Mouse (Mus musculus) right cerebral cortex, adult 2 months (tissue): Measurements from ENCODE around the gene Ddx18.
A peak's percentile ranks its signal among the peaks of the same experiment; 100 is the strongest.

Source experiments
- DNase-seq, 2 experiments: peaks; one replicate each; pipeline ENCODE4 v3.0.0; 2021 to 2022; ENCODE audit warnings: low spot score in 2 of 2

Ddx18 gene

GRCm38 (mm10) chr1:121567521-121568489 is at the start of gene Ddx18:
Ddx18 (minus strand) TSS chr1:121567989.
- DNase-seq = peak; percentile 96 to 99

DNA sequence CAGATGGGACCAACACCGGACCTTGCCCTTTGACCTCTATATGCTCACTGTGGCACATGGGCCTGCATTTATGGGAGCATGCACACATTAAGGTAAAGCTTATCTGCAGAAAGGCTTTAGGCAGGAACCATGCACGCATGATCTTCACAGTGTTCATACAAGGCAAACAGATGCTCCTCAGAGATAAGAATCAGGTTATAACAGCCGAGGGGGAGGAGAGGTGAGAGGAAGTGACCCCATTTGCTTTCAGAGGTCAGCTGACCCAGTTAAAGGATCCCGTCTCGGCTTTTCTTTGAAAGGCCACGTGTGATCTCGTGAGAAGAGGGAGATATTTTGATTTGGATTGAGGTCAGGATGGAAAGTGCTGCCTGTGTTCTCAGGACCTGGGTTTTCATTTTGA is 40.2 kb upstream of the Ddx18 start:
- no peak for DNase-seq

DNA sequence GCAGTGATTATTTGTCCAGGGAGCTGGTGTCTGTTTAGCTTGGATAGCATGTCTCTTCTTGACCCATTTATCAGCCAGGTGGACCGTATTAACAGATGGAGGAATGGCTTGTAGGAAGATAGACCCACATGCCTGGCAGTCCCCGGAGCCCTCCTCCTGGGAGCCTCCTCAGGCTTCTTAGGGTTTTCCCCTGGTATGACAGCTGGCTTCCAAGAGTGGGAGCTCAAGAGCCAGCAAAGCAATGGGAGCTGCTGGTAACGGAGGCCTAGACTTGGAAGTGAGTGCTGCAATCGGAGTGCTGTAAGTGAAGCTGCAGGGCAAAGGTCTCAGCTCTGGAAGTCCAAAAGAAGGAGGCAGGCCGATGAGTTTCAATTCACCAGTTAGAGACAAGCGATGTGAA is 37.3 kb upstream of the Ddx18 start:
- peak; percentile 21 to 29 for DNase-seq

- no peak for DNase-seq
Measured at GRCm38 (mm10) chr1:121601893-121602292, 34.1 kb upstream of the Ddx18 start.

DNA sequence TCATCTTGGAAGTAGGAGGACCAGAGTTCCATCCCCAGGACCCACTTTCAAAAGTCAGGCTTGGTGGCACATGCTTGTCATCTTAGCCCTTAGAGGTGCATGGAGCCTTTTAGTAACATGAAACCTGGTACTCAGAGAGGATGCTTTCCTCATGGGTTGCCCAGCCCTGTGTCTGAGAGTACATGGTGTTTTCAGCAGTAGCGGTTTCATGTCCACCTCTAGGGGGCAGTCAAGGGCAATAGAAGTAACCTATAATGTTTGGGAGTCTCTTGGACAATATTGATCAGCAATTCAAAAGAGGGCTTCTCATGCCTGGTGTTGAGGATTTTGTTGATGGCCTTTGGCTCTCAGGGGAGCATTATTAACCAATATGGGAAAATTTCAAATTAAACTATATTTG is 33.3 kb upstream of the Ddx18 start:
- peak in 1 of 2 experiments; percentile 19 for DNase-seq

GRCm38 (mm10) chr1:121598421-121598820 is 30.6 kb upstream of the Ddx18 start:
- DNase-seq = no peak

GRCm38 (mm10) chr1:121596951-121597625 is 29.3 kb upstream of the Ddx18 start:
- peak in 1 of 2 experiments; percentile 14 for DNase-seq

DNA sequence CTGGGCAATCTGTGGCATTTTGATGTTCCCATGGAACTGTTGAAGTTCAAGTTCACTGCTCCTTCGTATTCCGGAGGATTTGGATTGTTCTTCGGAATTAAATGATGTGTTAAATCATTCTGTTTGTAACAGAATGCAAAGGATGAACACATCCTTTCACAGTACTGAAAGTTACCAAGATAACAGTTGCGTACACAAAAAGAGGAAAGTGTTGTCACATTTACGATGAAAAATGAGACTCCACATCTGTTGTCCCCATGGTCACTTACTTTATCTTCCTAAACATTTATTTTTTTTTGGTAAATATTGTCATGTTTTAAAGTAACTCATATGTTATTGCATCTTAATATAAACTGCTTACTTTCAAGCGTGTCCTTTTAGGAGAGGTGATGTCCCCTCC is 17.0 kb upstream of the Ddx18 start:
- no peak for DNase-seq

GRCm38 (mm10) chr1:121581133-121581855 is 13.5 kb upstream of the Ddx18 start:
- no peak for DNase-seq

- DNase-seq = no peak
Measured at GRCm38 (mm10) chr1:121577491-121577890, 9.7 kb upstream of the Ddx18 start.

DNA sequence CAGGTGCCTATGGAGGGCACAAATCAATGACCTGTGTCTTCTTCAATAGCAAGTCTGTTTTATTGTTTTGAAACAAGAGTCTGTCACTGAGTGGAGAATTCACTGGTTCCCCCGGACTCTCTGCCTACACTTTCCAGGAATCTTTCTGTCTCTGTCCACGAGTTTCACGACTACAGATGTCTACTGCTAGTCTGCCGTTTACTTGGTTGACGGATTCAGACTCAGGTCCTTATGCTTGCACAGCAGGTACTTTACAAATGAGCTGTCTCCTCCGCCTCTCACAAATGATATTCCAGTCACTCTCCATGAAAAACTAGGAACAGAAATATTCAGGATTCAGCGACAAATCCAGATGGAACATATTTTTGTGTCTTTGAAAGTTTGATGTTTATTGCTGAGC is 2.7 kb upstream of the Ddx18 start:
- peak; percentile 24 to 25 for DNase-seq

GRCm38 (mm10) chr1:121557861-121558260 is 9.9 kb downstream of the Ddx18 start:
- no peak for DNase-seq

GRCm38 (mm10) chr1:121551457-121551835 is 16.3 kb downstream of the Ddx18 start:
- peak; percentile 36 to 51 for DNase-seq

DNA sequence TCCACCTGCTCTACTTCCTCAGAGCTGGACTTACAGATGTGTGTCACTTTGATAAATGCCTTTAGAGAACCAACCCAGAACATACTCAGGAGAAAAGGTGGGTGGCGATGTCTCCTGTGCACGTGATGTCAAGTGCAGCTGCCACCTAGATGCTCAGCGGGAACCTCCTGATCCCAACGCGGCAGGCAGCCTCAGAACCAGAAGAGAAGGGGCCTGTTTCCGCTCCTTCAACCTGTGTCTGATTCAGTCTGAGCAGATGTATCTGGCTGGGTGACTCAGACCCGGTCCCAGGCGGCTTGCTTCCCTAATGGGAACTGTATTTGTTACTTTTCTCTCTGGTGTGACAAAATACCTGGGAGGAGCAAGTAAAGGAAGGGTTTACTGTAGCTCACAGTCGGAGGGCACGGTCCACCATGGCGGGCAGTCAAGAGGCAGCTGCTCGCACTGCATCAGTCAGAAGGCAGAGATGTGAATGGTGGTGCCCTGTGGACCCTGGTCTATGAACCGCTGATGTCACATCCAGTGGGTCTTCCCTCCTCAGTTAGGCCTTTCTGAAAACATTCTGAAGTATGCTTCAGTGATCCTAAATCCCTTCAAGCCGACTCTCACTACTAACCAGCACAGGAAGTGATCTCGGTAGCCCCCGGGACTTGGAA is 16.9 kb downstream of the Ddx18 start:
- DNase-seq = peak; percentile 11 to 28

DNA sequence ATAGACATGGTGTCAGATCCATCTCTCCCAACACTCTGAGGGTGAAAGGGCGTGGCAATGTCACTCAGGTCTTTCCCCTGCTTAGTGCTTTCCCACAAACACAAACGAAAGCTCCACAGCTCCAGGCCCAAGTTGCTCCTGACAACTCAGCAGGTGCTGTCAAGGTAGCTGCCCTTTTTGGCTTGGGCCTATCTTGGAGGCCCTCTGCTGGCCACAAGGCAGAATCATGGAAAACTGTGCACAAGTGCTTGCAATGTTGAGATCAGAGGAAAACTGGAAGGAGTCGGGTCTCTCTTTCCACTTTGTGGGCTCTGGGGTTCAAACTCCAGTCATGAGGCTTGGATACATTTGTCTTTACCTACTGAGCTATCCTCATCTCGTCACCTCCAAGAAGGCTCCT is 18.3 kb downstream of the Ddx18 start:
- peak in 1 of 2 experiments; percentile 33 for DNase-seq

DNA sequence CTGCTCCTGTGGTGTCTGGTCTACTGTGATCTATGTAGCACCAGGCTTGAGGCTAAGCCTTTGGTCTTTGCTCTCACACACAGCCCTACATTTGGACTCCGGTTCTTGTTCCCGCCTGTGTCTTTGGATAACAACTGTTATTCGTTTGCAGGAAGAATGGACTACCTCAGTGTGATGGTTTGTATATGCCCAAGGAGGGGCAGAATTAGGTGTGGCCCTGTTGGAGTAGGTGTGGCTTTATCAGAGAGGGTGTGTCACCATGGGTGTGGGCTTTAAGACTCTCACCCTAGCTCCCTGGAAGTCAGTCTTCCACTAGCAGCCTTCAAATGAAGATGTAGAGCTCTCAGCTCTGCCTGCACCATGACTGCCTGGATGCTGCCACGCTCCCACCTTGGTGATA is 19.1 kb downstream of the Ddx18 start:
- no peak for DNase-seq

GRCm38 (mm10) chr1:121546844-121547243 is 20.9 kb downstream of the Ddx18 start:
- peak; percentile 38 to 39 for DNase-seq

DNA sequence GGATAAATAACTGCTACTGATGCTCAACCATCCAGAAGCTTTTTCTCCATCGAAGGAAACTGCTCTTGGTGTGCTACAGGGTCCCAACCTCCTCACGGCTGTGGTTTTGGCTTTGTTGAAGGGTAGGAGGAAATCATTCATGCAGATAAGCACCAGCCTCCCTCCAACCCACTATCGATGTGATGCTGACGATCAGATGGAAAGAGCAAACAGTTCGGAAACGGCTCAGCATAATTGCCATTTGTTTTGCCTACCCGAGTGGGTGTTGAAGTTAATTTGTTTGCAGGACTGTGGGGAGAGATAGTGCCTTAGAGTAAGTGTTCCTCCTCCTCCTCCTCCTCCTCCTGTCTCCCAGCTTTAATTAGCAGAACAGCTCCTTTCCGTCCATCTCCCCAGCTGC is 27.4 kb downstream of the Ddx18 start:
- DNase-seq = peak in 1 of 2 experiments; percentile 41

DNA sequence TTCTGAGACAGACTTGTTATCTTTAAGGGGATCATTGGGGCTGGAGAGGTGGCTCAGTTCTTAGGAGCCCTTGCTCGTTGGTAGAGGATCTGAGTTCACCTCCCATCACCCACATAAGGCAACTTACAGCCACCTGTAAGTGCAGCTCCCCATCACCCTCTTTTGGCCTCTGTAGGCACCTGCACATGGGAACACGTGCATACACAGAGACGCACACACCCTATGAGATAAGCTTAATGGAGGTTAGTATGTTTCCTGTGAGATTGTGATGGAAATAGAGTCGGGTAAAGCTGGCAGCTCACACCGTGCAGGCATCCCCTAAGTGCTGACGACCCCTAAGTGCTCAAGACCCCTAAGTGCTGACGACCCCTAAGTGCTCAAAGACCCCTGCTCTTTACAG is 36.4 kb downstream of the Ddx18 start:
- DNase-seq = no peak

GRCm38 (mm10) chr1:121529286-121529685 is 38.5 kb downstream of the Ddx18 start:
- DNase-seq = no peak

- DNase-seq = peak; percentile 26 to 31
Measured at GRCm38 (mm10) chr1:121528399-121528720, 39.4 kb downstream of the Ddx18 start, which contains the start of gene Htr5b. Htr5b (minus strand) TSS chr1:121528465.
